31 mouse cellular contexts compared by ENCODE assay signal in the genomic region with DNA sequence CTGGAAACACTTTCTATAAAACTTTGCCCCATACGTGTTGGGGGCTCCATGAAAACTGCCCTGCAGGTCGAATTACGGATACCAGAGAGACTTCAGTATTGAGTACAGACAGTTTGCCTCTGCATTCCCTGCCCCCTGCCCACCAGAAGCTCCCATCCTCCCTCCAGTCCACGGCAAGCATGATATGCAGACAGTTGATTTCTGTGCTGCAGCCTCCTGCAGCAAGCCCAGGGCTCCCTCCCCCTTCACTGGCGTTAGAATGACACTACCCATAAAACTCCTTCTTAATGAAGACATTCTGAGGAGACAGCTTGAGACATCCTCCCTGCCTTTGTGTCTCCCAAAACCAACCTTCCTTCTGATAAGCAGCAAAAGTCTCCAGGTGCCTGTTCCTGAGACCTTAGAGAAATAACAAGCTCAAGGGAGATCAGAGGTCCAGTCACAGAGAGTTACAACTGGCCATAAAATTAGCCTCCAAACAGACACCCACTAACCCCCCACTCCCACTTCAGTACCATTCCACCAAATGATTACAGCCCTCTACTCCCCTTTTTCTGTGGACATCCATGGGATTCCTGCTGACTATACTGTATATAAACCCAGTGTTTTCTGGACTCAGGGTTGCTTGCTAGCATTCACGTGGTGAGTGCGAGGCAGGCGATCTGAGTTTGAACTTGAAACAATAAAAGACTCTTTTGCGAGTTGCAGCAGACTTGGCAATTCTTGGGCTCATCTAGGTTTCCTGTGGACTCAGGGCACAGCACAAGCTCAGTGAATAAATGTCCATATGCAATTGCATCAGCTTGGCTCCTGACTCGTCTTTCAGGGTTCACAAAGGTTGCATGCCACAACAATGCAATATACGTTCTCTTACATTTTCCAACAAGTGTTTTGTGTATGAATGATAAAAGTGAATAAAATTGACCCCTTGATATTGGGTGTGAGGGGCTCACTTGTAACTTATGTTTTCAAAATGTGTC. TPM values are rescaled to one million over a fixed set of nuclear protein-coding genes. Genes with fewer than 3 reads are reported as not detected.
DNase-seq lines count a peak whose midpoint lies in the region; ATAC-seq and TF ChIP-seq lines count a peak whose summit lies in the region.
"Had no signal": no experiment of that assay in that cellular context is flagged by ENCODE, and none has a peak within 500 bp of the region (broad histone marks: within the 10 kb centered on the region; RNA-seq: fewer than 3 reads in every experiment).

No protein-coding gene starts in this region.

- no peak overlapping the region for H3K9ac ChIP-seq in intestine, embryonic 14.5 days (ENCODE audit: low read length)
- no peak overlapping the region for H3K9ac ChIP-seq in intestine, embryonic 15.5 days
- H3K9ac ChIP-seq in lung, postnatal 0 days (replicated peaks; ENCODE audit: low read depth), result no peak overlapping the region
- H3K9ac ChIP-seq in stomach, postnatal 0 days (ENCODE audit: low read length), result no peak overlapping the region
- H3K9ac ChIP-seq: forebrain, embryonic 13.5 days; hindbrain, embryonic 13.5 days; midbrain, embryonic 12.5 days; neural tube, embryonic 12.5 days had no signal

- H3K36me3 ChIP-seq in intestine, embryonic 14.5 days (ENCODE audit: control insufficient read depth, insufficient read depth, low read length), result no peaks in the 10 kb centered on the region
- H3K36me3 ChIP-seq in intestine, embryonic 15.5 days, result no peaks in the 10 kb centered on the region
- H3K36me3 ChIP-seq in lung, postnatal 0 days (ENCODE audit: insufficient read depth, low read length), result no peaks in the 10 kb centered on the region
- no peaks in the 10 kb centered on the region for H3K36me3 ChIP-seq in stomach, postnatal 0 days (ENCODE audit: control insufficient read depth, insufficient read depth, low read length)
- H3K36me3 ChIP-seq: hindbrain, embryonic 13.5 days; limb, embryonic 10.5 days; midbrain, embryonic 12.5 days; neural tube, embryonic 12.5 days had no signal

- no peaks in the 10 kb centered on the region for H3K4me1 ChIP-seq in intestine, embryonic 14.5 days (replicated peaks; ENCODE audit: control insufficient read depth, insufficient read depth, low read length)
- no peaks in the 10 kb centered on the region for H3K4me1 ChIP-seq in intestine, embryonic 15.5 days (replicated peaks)
- H3K4me1 ChIP-seq in lung, postnatal 0 days (ENCODE audit: insufficient read depth, low read depth, low read length), result no peaks in the 10 kb centered on the region
- no peaks in the 10 kb centered on the region for H3K4me1 ChIP-seq in stomach, postnatal 0 days (replicated peaks; ENCODE audit: control insufficient read depth, insufficient read depth)
- H3K4me1 ChIP-seq: forebrain, embryonic 13.5 days; hindbrain, embryonic 13.5 days; midbrain, embryonic 12.5 days; neural tube, embryonic 12.5 days had no signal

- no peak for TF ChIP-seq EP300 in lung, postnatal 0 days (IDR thresholded peaks at IDR 0.05)
- TF ChIP-seq EP300 in stomach, postnatal 0 days (optimal IDR thresholded peaks at IDR 0.05), result no peak

- 0 out of 2 replicates have a peak overlapping the region, but pooled peaks have one; percentile 2 for H3K27ac ChIP-seq in intestine, embryonic 14.5 days (ENCODE audit: low read depth)
- no peak overlapping the region for H3K27ac ChIP-seq in intestine, embryonic 15.5 days
- H3K27ac ChIP-seq in lung, postnatal 0 days (ENCODE audit: low read length), result no peak overlapping the region
- 0 out of 2 replicates have a peak overlapping the region, but pooled peaks have one; percentile 8 for H3K27ac ChIP-seq in stomach, postnatal 0 days (replicated peaks)
- H3K27ac ChIP-seq: forebrain, embryonic 13.5 days; hindbrain, embryonic 13.5 days; layer of hippocampus, adult 2 months; limb, embryonic 10.5 days; midbrain, embryonic 12.5 days; neural tube, embryonic 12.5 days had no signal

- no peaks in the 10 kb centered on the region for H3K9me3 ChIP-seq in intestine, embryonic 14.5 days (ENCODE audit: control insufficient read depth, low read length)
- H3K9me3 ChIP-seq in intestine, embryonic 15.5 days, result no peaks in the 10 kb centered on the region
- H3K9me3 ChIP-seq in lung, postnatal 0 days (ENCODE audit: low read length), result no peaks in the 10 kb centered on the region
- no peaks in the 10 kb centered on the region for H3K9me3 ChIP-seq in stomach, postnatal 0 days (ENCODE audit: control insufficient read depth, low read length)
- H3K9me3 ChIP-seq: forebrain, embryonic 13.5 days; hindbrain, embryonic 13.5 days; limb, embryonic 10.5 days; midbrain, embryonic 12.5 days; neural tube, embryonic 12.5 days had no signal

- ATAC-seq in intestine, embryonic 14.5 days (replicated peaks; ENCODE audit: low FRiP score, low TSS enrichment, low read depth), result no peak
- no peak for ATAC-seq in intestine, embryonic 15.5 days
- peak; percentile 46 for ATAC-seq in lung, postnatal 0 days
- peak; percentile 38; the same call in 1 of the 2 replicates for ATAC-seq in stomach, postnatal 0 days (ENCODE audit: low FRiP score, low TSS enrichment)
- ATAC-seq: forebrain, embryonic 13.5 days; inflammation-experienced regulatory T-cells, adult 6 months; Patski had no signal

- no peak for TF ChIP-seq CTCF in lung, postnatal 0 days (IDR thresholded peaks at IDR 0.05)
- no peak for TF ChIP-seq CTCF in stomach, postnatal 0 days (IDR thresholded peaks at IDR 0.05; ENCODE audit: low read depth)

- no peak overlapping the region for H3K4me2 ChIP-seq in intestine, embryonic 14.5 days (ENCODE audit: low read length)
- no peak overlapping the region for H3K4me2 ChIP-seq in intestine, embryonic 15.5 days (replicated peaks)
- no peak overlapping the region for H3K4me2 ChIP-seq in lung, postnatal 0 days (replicated peaks; ENCODE audit: low read depth, low read length)
- H3K4me2 ChIP-seq in stomach, postnatal 0 days (replicated peaks; ENCODE audit: low read depth), result no peak overlapping the region
- H3K4me2 ChIP-seq: forebrain, embryonic 13.5 days; hindbrain, embryonic 13.5 days; midbrain, embryonic 12.5 days; neural tube, embryonic 12.5 days had no signal

- no peak overlapping the region for H3K4me3 ChIP-seq in intestine, embryonic 14.5 days (ENCODE audit: low read depth, low read length)
- H3K4me3 ChIP-seq in intestine, embryonic 15.5 days (replicated peaks), result no peak overlapping the region
- H3K4me3 ChIP-seq in lung, postnatal 0 days (ENCODE audit: low read depth, low read length), result no peak overlapping the region
- no peak overlapping the region for H3K4me3 ChIP-seq in stomach, postnatal 0 days (ENCODE audit: low read depth, low read length)
- H3K4me3 ChIP-seq: forebrain, embryonic 13.5 days; hindbrain, embryonic 13.5 days; layer of hippocampus, adult 2 months; limb, embryonic 10.5 days; midbrain, embryonic 12.5 days; neural tube, embryonic 12.5 days had no signal

- intact Hi-C loops in heart, postnatal 25 days (cut with DNase I), result no loop called here

- WGBS in intestine, embryonic 14.5 days, result 55% methylated on average over 11 of the region's 11 CpGs
- WGBS in intestine, embryonic 15.5 days, result 63% methylated on average over 11 of the region's 11 CpGs
- WGBS in lung, postnatal 0 days, result 61% methylated on average over 11 of the region's 11 CpGs
- 76% methylated on average over 11 of the region's 11 CpGs for WGBS in stomach, postnatal 0 days

- DNase-seq in heart, adult 11 months, result peak; percentile 72
- DNase-seq in heart, postnatal 25 days (ENCODE audit: low spot score), result no peak
- no peak for DNase-seq in intestine, embryonic 14.5 days (ENCODE audit: low spot score)
- DNase-seq in lung, postnatal 0 days (ENCODE audit: low spot score), result peak; percentile 25
- DNase-seq in lung, adult 18-20 months, result no peak
- no peak for DNase-seq in stomach, postnatal 0 days (ENCODE audit: low spot score)
- no peak for DNase-seq in ovary, postnatal 36 days (ENCODE audit: low spot score)
- DNase-seq: cerebellum, adult 11 months; cerebellum, adult 9-11 months; thymus, adult 18-20 months had no signal

- H3K27me3 ChIP-seq in intestine, embryonic 14.5 days (replicated peaks; ENCODE audit: control insufficient read depth, insufficient read depth, low read length), result no peaks in the 10 kb centered on the region
- H3K27me3 ChIP-seq in intestine, embryonic 15.5 days (replicated peaks), result no peaks in the 10 kb centered on the region
- H3K27me3 ChIP-seq in lung, postnatal 0 days (replicated peaks; ENCODE audit: insufficient read depth, low read length), result no peaks in the 10 kb centered on the region
- no peaks in the 10 kb centered on the region for H3K27me3 ChIP-seq in stomach, postnatal 0 days (ENCODE audit: control insufficient read depth, insufficient read depth, low read length)
- H3K27me3 ChIP-seq: forebrain, embryonic 13.5 days; hindbrain, embryonic 13.5 days; midbrain, embryonic 12.5 days; neural tube, embryonic 12.5 days had no signal

RNA-seq across cellular contexts. Expression of gene Msmb, which starts 20.6 kb away (rescaled TPM):
- not detected for total RNA-seq in heart, postnatal 25 days (2021)
- polyA plus RNA-seq in intestine, embryonic 14.5 days (2014; fragmentation: Nextera tagmentation; extraction: Ambion mirVana), result not detected in 2 replicates
- polyA plus RNA-seq in intestine, embryonic 15.5 days (2015; fragmentation: Nextera tagmentation; extraction: Ambion mirVana), result not detected in 2 replicates
- polyA plus RNA-seq in lung, postnatal 0 days (2015; fragmentation: Nextera tagmentation; extraction: Ambion mirVana), result not detected in 2 replicates
- not detected in 2 replicates for polyA plus RNA-seq in stomach, postnatal 0 days (2015; fragmentation: Nextera tagmentation; extraction: Ambion mirVana)
- total RNA-seq: adrenal gland, adult 2 months; adrenal gland, postnatal 4 days; gastrocnemius, adult 18-20 months; gastrocnemius, postnatal 4 days; heart, postnatal 10 days; layer of hippocampus, adult 2 months; layer of hippocampus, postnatal 25 days; liver, adult 2 months; megakaryocyte progenitor cell, adult 5-6 weeks had no signal
- polyA plus RNA-seq: adrenal gland, adult 2 months; embryonic facial prominence, embryonic 11.5 days; forebrain, embryonic 13.5 days; hindbrain, embryonic 13.5 days; inflammation-experienced regulatory T-cells, adult 6 months; limb, embryonic 10.5 days; liver, adult 2 months; liver, embryonic 16.5 days; midbrain, embryonic 12.5 days; neural tube, embryonic 12.5 days; Patski; spleen, adult 2 months; stomach, embryonic 14.5 days had no signal

RNA-seq across cellular contexts. Expression of gene Dph3, which starts 35.7 kb away (rescaled TPM):
- total RNA-seq in heart, postnatal 25 days (2021), result 10 to 100 TPM; 88.8 to 91.0 TPM
- 112 and 114 TPM in 2 replicates for polyA plus RNA-seq in intestine, embryonic 14.5 days (2014; fragmentation: Nextera tagmentation; extraction: Ambion mirVana)
- polyA plus RNA-seq in intestine, embryonic 15.5 days (2015; fragmentation: Nextera tagmentation; extraction: Ambion mirVana), result 105 and 108 TPM in 2 replicates
- 70.5 and 81.6 TPM in 2 replicates for polyA plus RNA-seq in lung, postnatal 0 days (2015; fragmentation: Nextera tagmentation; extraction: Ambion mirVana)
- 91.4 and 93.3 TPM in 2 replicates for polyA plus RNA-seq in stomach, postnatal 0 days (2015; fragmentation: Nextera tagmentation; extraction: Ambion mirVana)

RNA-seq across cellular contexts. Expression of gene Oxnad1, which starts 36.1 kb away (rescaled TPM):
- total RNA-seq in heart, postnatal 25 days (2021), result 10 to 100 TPM; 50.4 to 56.2 TPM
- 23.6 and 28.3 TPM in 2 replicates for polyA plus RNA-seq in intestine, embryonic 14.5 days (2014; fragmentation: Nextera tagmentation; extraction: Ambion mirVana)
- 34.8 and 39.1 TPM in 2 replicates for polyA plus RNA-seq in intestine, embryonic 15.5 days (2015; fragmentation: Nextera tagmentation; extraction: Ambion mirVana)
- polyA plus RNA-seq in lung, postnatal 0 days (2015; fragmentation: Nextera tagmentation; extraction: Ambion mirVana), result 9.1 and 12.1 TPM in 2 replicates
- 17.7 and 19.3 TPM in 2 replicates for polyA plus RNA-seq in stomach, postnatal 0 days (2015; fragmentation: Nextera tagmentation; extraction: Ambion mirVana)

RNA-seq across cellular contexts. Expression of gene Ncoa4, which starts 38.4 kb away (rescaled TPM):
- total RNA-seq in heart, postnatal 25 days (2021), result 100 to 1,000 TPM; 126 TPM
- 125 TPM in 2 replicates for polyA plus RNA-seq in intestine, embryonic 14.5 days (2014; fragmentation: Nextera tagmentation; extraction: Ambion mirVana)
- 164 and 166 TPM in 2 replicates for polyA plus RNA-seq in intestine, embryonic 15.5 days (2015; fragmentation: Nextera tagmentation; extraction: Ambion mirVana)
- polyA plus RNA-seq in lung, postnatal 0 days (2015; fragmentation: Nextera tagmentation; extraction: Ambion mirVana), result 73.5 and 76.5 TPM in 2 replicates
- 97.2 and 100 TPM in 2 replicates for polyA plus RNA-seq in stomach, postnatal 0 days (2015; fragmentation: Nextera tagmentation; extraction: Ambion mirVana)

Comparison
In these comparisons a context has a peak if more than half of its experiments do, and no peak if none do; other contexts are left out.
1. DNase-seq: peak in heart, adult 11 months (single experiment) and lung, postnatal 0 days (single experiment); none in heart, postnatal 25 days (single experiment), intestine, embryonic 14.5 days (single experiment), lung, adult 18-20 months (0 of 2), stomach, postnatal 0 days (single experiment) and ovary, postnatal 36 days (single experiment).
2. H3K27ac ChIP-seq: peak in intestine, embryonic 14.5 days (single experiment) and stomach, postnatal 0 days (single experiment); none in intestine, embryonic 15.5 days (single experiment) and lung, postnatal 0 days (single experiment).
3. ATAC-seq: peak in lung, postnatal 0 days (single experiment) and stomach, postnatal 0 days (single experiment); none in intestine, embryonic 14.5 days (single experiment) and intestine, embryonic 15.5 days (single experiment).